Mouse (Mus musculus) activated CD4-positive, CD25-positive, alpha-beta regulatory T cell (primary cell): Measurements from ENCODE around the gene Slc12a7. TPM values are rescaled to one million over a fixed set of nuclear protein-coding genes. Genes with fewer than 3 reads are reported as not detected.

Experiments
- polyA plus RNA-seq, 2 experiments: library from polyadenylated mRNA; unstranded; fragments of 100-300 nt; shearing (Covaris generic); gene quantifications; one replicate each; pipeline ENCODE4 v1.2.1; 2017

Slc12a7 gene
- polyA plus RNA-seq, result 10 to 100 TPM; 59.4 to 59.5 TPM

GRCm38 (mm10) chr13:73732742-73733700 lies at the start of gene Slc12a7:
TSS of gene Slc12a7 (plus strand) at chr13:73733094.

GRCm38 (mm10) chr13:73704694-73705325 lies 28.1 kb upstream of the Slc12a7 start, which contains the start of gene Slc6a19:
TSS of gene Slc6a19 (minus strand) at chr13:73704865.

GRCm38 (mm10) chr13:73847465-73847836 lies 114.6 kb downstream of the Slc12a7 start, which contains the start of gene Nkd2:
TSS of gene Nkd2 (minus strand) at chr13:73847631.

Other genes with a start within 250 kb of the Slc12a7 start
- under 1 TPM in 1 of 2 experiments, not detected in 1; 0.09 TPM for gene Slc6a3, start 196.3 kb upstream of the Slc12a7 start, polyA plus RNA-seq
- 100 to 1,000 TPM; 217 to 219 TPM for gene Clptm1l, start 129.1 kb upstream of the Slc12a7 start, polyA plus RNA-seq
- gene Tert, start 106.2 kb upstream of the Slc12a7 start, polyA plus RNA-seq, result 1 to 10 TPM; 2.6 to 5.8 TPM
- not detected for gene Slc6a18, start 55.1 kb upstream of the Slc12a7 start, polyA plus RNA-seq
- under 1 TPM in 1 of 2 experiments, not detected in 1; 0.50 TPM for gene Slc6a19, start 28.2 kb upstream of the Slc12a7 start, polyA plus RNA-seq
- gene Nkd2, start 114.5 kb downstream of the Slc12a7 start, polyA plus RNA-seq, result under 1 TPM; 0.16 to 0.41 TPM
- 1 to 10 TPM; 4.1 to 7.3 TPM for gene Trip13, start 204.7 kb downstream of the Slc12a7 start, polyA plus RNA-seq
- 10 to 100 TPM; 60.2 TPM for gene Brd9, start 204.7 kb downstream of the Slc12a7 start, polyA plus RNA-seq
- gene Zdhhc11, start 230.8 kb downstream of the Slc12a7 start, polyA plus RNA-seq, result not detected